Mouse (Mus musculus): Measurements from ENCODE around the gene Tex35. TPM values are rescaled to one million over a fixed set of nuclear protein-coding genes. Genes with fewer than 3 reads are reported as not detected.

The Tex35 gene
- polyA plus RNA-seq, 1 experiment from 2014 or later, result not detected

- no peaks in the 10 kb centered on the region for H3K27me3 ChIP-seq
Observed at GRCm38 (mm10) chr1:157061800-157062444, 46.6 kb downstream of the Tex35 start.

GRCm38 (mm10) chr1:157061170-157061569 lies 47.3 kb downstream of the Tex35 start:
- ATAC-seq (ENCODE audit: low FRiP score), result no peak
- Histone ChIP-seq H3K4me1 (peaks cover 10% of the 10 kb centered on the region; the same call in 1 of the 2 replicates), H3K9ac (no peak overlapping the region), H3K4me3 (no peak overlapping the region), H3K9me3 (replicated peaks) (no peaks in the 10 kb centered on the region), H3K27ac (no peak overlapping the region), H3K4me2 (replicated peaks) (no peak overlapping the region), H3K27me3 (no peaks in the 10 kb centered on the region), H3K36me3 (no peaks in the 10 kb centered on the region)
- WGBS, result 85% methylated on average over 3 of the region's 3 CpGs

More at GRCm38 (mm10) chr1:157061800-157062444, 46.6 kb downstream of the Tex35 start:
- Histone ChIP-seq H3K27ac (no peak overlapping the region), H3K9me3 (replicated peaks) (no peaks in the 10 kb centered on the region), H3K4me2 (replicated peaks) (no peak overlapping the region), H3K4me3 (no peak overlapping the region), H3K9ac (no peak overlapping the region), H3K36me3 (no peaks in the 10 kb centered on the region), H3K4me1 (peaks cover 12% of the 10 kb centered on the region)
- ATAC-seq (ENCODE audit: low FRiP score), result no peak
- 91% methylated on average over 10 of the region's 10 CpGs for WGBS

- H3K4me3 ChIP-seq, result no peak overlapping the region
- H3K4me1 ChIP-seq, result peaks cover 11% of the 10 kb centered on the region
- H3K9ac ChIP-seq, result no peak overlapping the region
- H3K27me3 ChIP-seq, result no peaks in the 10 kb centered on the region
- H3K4me2 ChIP-seq (replicated peaks), result no peak overlapping the region
- no peak for ATAC-seq (ENCODE audit: low FRiP score)
- 79% methylated on average over 12 of the region's 12 CpGs for WGBS
- no peaks in the 10 kb centered on the region for H3K9me3 ChIP-seq (replicated peaks)
- H3K36me3 ChIP-seq, result no peaks in the 10 kb centered on the region
- no peak overlapping the region for H3K27ac ChIP-seq
Observed at GRCm38 (mm10) chr1:157060441-157061135, 47.9 kb downstream of the Tex35 start.

GRCm38 (mm10) chr1:157055901-157056300 lies 52.6 kb downstream of the Tex35 start:
- Histone ChIP-seq H3K27ac (peak overlapping the region; percentile 89), H3K4me3 (no peak overlapping the region), H3K36me3 (no peaks in the 10 kb centered on the region), H3K27me3 (peaks cover 4% of the 10 kb centered on the region; the same call in 1 of the 2 replicates), H3K4me1 (peaks cover 20% of the 10 kb centered on the region), H3K9me3 (replicated peaks) (no peaks in the 10 kb centered on the region), H3K4me2 (replicated peaks) (peak overlapping the region; percentile 31), H3K9ac (no peak overlapping the region)
- ATAC-seq (ENCODE audit: low FRiP score), result 0 out of 2 replicates have a peak, but pooled peaks have one; percentile 2
- WGBS, result 44% methylated on average over 6 of the region's 6 CpGs

GRCm38 (mm10) chr1:157055288-157055831 lies 53.1 kb downstream of the Tex35 start:
- Histone ChIP-seq H3K9ac (no peak overlapping the region), H3K4me3 (no peak overlapping the region), H3K4me1 (peaks cover 20% of the 10 kb centered on the region), H3K9me3 (replicated peaks) (no peaks in the 10 kb centered on the region), H3K27me3 (peaks cover 7% of the 10 kb centered on the region), H3K27ac (peak overlapping the region; percentile 89), H3K36me3 (no peaks in the 10 kb centered on the region), H3K4me2 (replicated peaks) (peak overlapping the region; percentile 31)
- peak; percentile 84 for ATAC-seq (ENCODE audit: low FRiP score)
- WGBS, result 27% methylated on average over 11 of the region's 11 CpGs

GRCm38 (mm10) chr1:157054659-157055058 lies 53.8 kb downstream of the Tex35 start:
- no peak for ATAC-seq (ENCODE audit: low FRiP score)

GRCm38 (mm10) chr1:157049886-157050285 lies 58.6 kb downstream of the Tex35 start:
- ATAC-seq (ENCODE audit: low FRiP score), result no peak
- no peak overlapping the region for H3K9ac ChIP-seq
- H3K27me3 ChIP-seq, result peaks cover 24% of the 10 kb centered on the region
- peaks cover 23% of the 10 kb centered on the region for H3K4me1 ChIP-seq
- WGBS, result 87% methylated on average over 2 of the region's 2 CpGs
- H3K9me3 ChIP-seq (replicated peaks), result no peaks in the 10 kb centered on the region
- no peaks in the 10 kb centered on the region for H3K36me3 ChIP-seq
- H3K4me3 ChIP-seq, result no peak overlapping the region
- H3K27ac ChIP-seq, result no peak overlapping the region
- no peak overlapping the region for H3K4me2 ChIP-seq (replicated peaks)

More at GRCm38 (mm10) chr1:157054659-157055058, 53.8 kb downstream of the Tex35 start:
- peaks cover 20% of the 10 kb centered on the region for H3K4me1 ChIP-seq
- peak overlapping the region; percentile 89 for H3K27ac ChIP-seq
- H3K4me2 ChIP-seq (replicated peaks), result 0 out of 2 replicates have a peak overlapping the region, but pooled peaks have one; percentile 31
- H3K36me3 ChIP-seq, result no peaks in the 10 kb centered on the region
- no peaks in the 10 kb centered on the region for H3K9me3 ChIP-seq (replicated peaks)
- peaks cover 14% of the 10 kb centered on the region for H3K27me3 ChIP-seq
- no peak overlapping the region for H3K4me3 ChIP-seq
- 67% methylated on average over 7 of the region's 7 CpGs for WGBS
- H3K9ac ChIP-seq, result no peak overlapping the region

Other genes starting within 250 kb of the Tex35 start
- gene Ralgps2, start 169.1 kb downstream of the Tex35 start, polyA plus RNA-seq (2016; fragmentation: Nextera tagmentation; extraction: Ambion mirVana), result 123 and 132 TPM in 2 replicates

All from hindbrain, embryonic 12.5 days (tissue).